Mouse (Mus musculus): ENCODE results near the gene Pitpnm2.

GRCm38 (mm10) chr5:124211234-124211633 is 38.3 kb downstream of the Pitpnm2 start:
- TF ChIP-seq CTCF (conservative IDR thresholded peaks at IDR 0.05; ENCODE audit: insufficient read depth, insufficient read length, low read depth, low read length), result no peak
- TF ChIP-seq POLR2A (IDR thresholded peaks at IDR 0.05; ENCODE audit: low read depth, low read length), result no peak
